Mouse (Mus musculus) forebrain, embryonic 11.5 days (tissue): Measurements from ENCODE around the gene Gp5. TPM values are rescaled to one million over a fixed set of nuclear protein-coding genes. Genes with fewer than 3 reads are reported as not detected.

ENCODE experiments used
- ATAC-seq: fragments of 200-750 bp; cut with Nextera tagmentation; replicated peaks from 2 replicates; pipeline ENCODE4 v1.8.0; 2017; ENCODE audit warnings: moderate TSS enrichment; ENCODE audit not compliant: low FRiP score
- DNase-seq: peaks from one replicate; pipeline ENCODE4 v3.0.0-alpha.2; 2017; ENCODE audit warnings: low spot score
- H3K27ac ChIP-seq: fragments of 300-500 bp; sonication (generic); 2 replicates; pipeline ENCODE4 v1.5.1; 2014; ENCODE audit warnings: low read depth, low read length
- H3K27me3 ChIP-seq: fragments of 300-500 bp; sonication (generic); 2 replicates; pipeline ENCODE4 v1.6.1; 2014; ENCODE audit warnings: mild to moderate bottlenecking, low read length, mixed read lengths; ENCODE audit not compliant: control insufficient read depth, insufficient read depth
- H3K36me3 ChIP-seq: fragments of 300-500 bp; sonication (generic); 2 replicates; pipeline ENCODE4 v1.6.1; 2014; ENCODE audit warnings: mild to moderate bottlenecking, low read length, moderate library complexity, mixed read lengths; ENCODE audit not compliant: control insufficient read depth, insufficient read depth
- H3K4me1 ChIP-seq: fragments of 300-500 bp; sonication (generic); replicated peaks from 2 replicates; pipeline ENCODE4 v1.6.1; 2014; ENCODE audit warnings: low read length, mixed read lengths; ENCODE audit not compliant: control insufficient read depth, insufficient read depth
- H3K4me2 ChIP-seq: fragments of 300-500 bp; sonication (generic); 2 replicates; pipeline ENCODE4 v1.6.1; 2014; ENCODE audit warnings: low read depth, mild to moderate bottlenecking, low read length, moderate library complexity, mixed read lengths; ENCODE audit not compliant: severe bottlenecking
- H3K4me3 ChIP-seq: fragments of 300-500 bp; sonication (generic); 2 replicates; pipeline ENCODE4 v1.5.1; 2014; ENCODE audit warnings: low read depth, low read length
- H3K9ac ChIP-seq: fragments of 300-500 bp; sonication (generic); 2 replicates; pipeline ENCODE4 v1.6.1; 2014; ENCODE audit warnings: low read length
- H3K9me3 ChIP-seq: fragments of 300-500 bp; sonication (generic); 2 replicates; pipeline ENCODE4 v1.6.1; 2016; ENCODE audit warnings: low read length, mixed read lengths; ENCODE audit not compliant: control insufficient read depth
- WGBS: fragments of 180-500 bp; shearing (Covaris S2); extraction: QIAGEN DNeasy Blood & Tissue Kit; methylation state at CpG from one replicate; pipeline ENCODE4 v1.1.7; 2014; 5-methylcytosine and 5-hydroxymethylcytosine counted together
- polyA plus RNA-seq: library from polyadenylated mRNA; unstranded; fragments of >200 nt; fragmentation: Nextera tagmentation; extraction: Ambion mirVana; gene quantifications from 2 replicates; pipeline ENCODE4 v1.2.1, GENCODE M21; 2014

Gp5 gene
- polyA plus RNA-seq, 1 experiment from 2014 or later: 2.0 TPM

- no peaks in the 10 kb centered on the region for H3K4me1 ChIP-seq
- H3K4me3 ChIP-seq: no peak overlapping the region
- H3K27me3 ChIP-seq: no peaks in the 10 kb centered on the region
- 90% methylated on average over 10 of the region's 10 CpGs for WGBS
- H3K36me3 ChIP-seq: no peaks in the 10 kb centered on the region
- ATAC-seq: no peak
- H3K9me3 ChIP-seq: no peaks in the 10 kb centered on the region
- H3K9ac ChIP-seq: no peak overlapping the region
- no peak overlapping the region for H3K27ac ChIP-seq
- no peak for DNase-seq
- no peak overlapping the region for H3K4me2 ChIP-seq
These were observed 51.1 kb downstream of the Gp5 start for GRCm38 (mm10) chr16:30259444-30259843.

DNA sequence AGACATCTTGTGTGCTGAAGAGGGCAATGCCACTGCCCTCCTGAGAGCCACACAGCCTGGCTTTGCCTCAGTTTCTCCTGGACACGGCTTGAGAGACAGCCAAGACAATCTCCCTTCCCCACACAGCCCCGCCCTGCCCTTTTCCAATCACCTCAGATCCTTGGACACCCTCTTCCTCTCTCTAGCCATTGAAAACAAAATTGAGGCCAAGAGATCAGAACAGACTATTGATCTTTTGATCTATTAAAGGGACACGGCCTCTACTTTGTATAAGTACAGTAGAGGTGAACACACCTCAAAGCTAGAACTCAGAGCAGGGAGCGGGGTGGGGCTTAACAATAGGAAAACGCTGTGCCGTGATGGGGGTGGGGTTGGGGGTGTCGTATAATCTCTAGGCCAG lies 52.1 kb downstream of the Gp5 start:
- Histone ChIP-seq H3K9me3 (no peaks in the 10 kb centered on the region), H3K4me2 (no peak overlapping the region), H3K4me3 (no peak overlapping the region), H3K36me3 (no peaks in the 10 kb centered on the region), H3K27ac (no peak overlapping the region), H3K4me1 (no peaks in the 10 kb centered on the region), H3K9ac (no peak overlapping the region), H3K27me3 (no peaks in the 10 kb centered on the region)
- DNase-seq (no peak), ATAC-seq (no peak)
- WGBS: 87% methylated on average over 7 of the region's 7 CpGs

GRCm38 (mm10) chr16:30257718-30258117 lies 52.9 kb downstream of the Gp5 start:
- WGBS: 89% methylated on average over 9 of the region's 9 CpGs
- no peak overlapping the region for H3K27ac ChIP-seq
- H3K9ac ChIP-seq: no peak overlapping the region
- no peak for ATAC-seq
- no peaks in the 10 kb centered on the region for H3K36me3 ChIP-seq
- no peak overlapping the region for H3K4me2 ChIP-seq
- no peak overlapping the region for H3K4me3 ChIP-seq
- H3K27me3 ChIP-seq: no peaks in the 10 kb centered on the region
- H3K4me1 ChIP-seq: no peaks in the 10 kb centered on the region
- H3K9me3 ChIP-seq: no peaks in the 10 kb centered on the region
- no peak for DNase-seq

Other genes with a start within 250 kb of the Gp5 start
- gene Hes1, start 246.4 kb downstream of the Gp5 start, polyA plus RNA-seq: 66.5 and 67.0 TPM in 2 replicates
- gene Cpn2, start 43.3 kb downstream of the Gp5 start, polyA plus RNA-seq: not detected in 2 replicates
- gene Lrrc15, start 27.5 kb downstream of the Gp5 start, polyA plus RNA-seq: 0.40 and 1.1 TPM in 2 replicates
- gene Atp13a3, start 95.2 kb upstream of the Gp5 start, polyA plus RNA-seq: 13.6 and 15.5 TPM in 2 replicates
- gene Tmem44, start 240.1 kb upstream of the Gp5 start, polyA plus RNA-seq: 26.3 and 30.4 TPM in 2 replicates